Mouse (Mus musculus) heart, postnatal 25 days (tissue): ENCODE data around the gene Glis2. TPM values are rescaled to one million over a fixed set of nuclear protein-coding genes. Genes with fewer than 3 reads are reported as not detected.
"Not testable (repeated sequence)": the region's sequence is repeated elsewhere in the genome, so short reads cannot be mapped to it uniquely, and the experiment has no call there.

Experiments used
- DNase-seq: peaks from one replicate; pipeline ENCODE4 v3.0.0; 2022; ENCODE audit warnings: low spot score
- intact Hi-C: fragments of 180-260 bp; cut with DNase I; formaldehyde crosslinking; loops from one replicate; pipeline ENCODE4 v1.15.1; 2025
- total RNA-seq, 2 experiments: library from RNA; stranded (reverse); gene quantifications; 2 replicates each; pipeline ENCODE4 v1.2.3; 2021

Gene Glis2
- total RNA-seq, 2 experiments from 2014 or later = 16.6 to 20.3 TPM

DNA sequence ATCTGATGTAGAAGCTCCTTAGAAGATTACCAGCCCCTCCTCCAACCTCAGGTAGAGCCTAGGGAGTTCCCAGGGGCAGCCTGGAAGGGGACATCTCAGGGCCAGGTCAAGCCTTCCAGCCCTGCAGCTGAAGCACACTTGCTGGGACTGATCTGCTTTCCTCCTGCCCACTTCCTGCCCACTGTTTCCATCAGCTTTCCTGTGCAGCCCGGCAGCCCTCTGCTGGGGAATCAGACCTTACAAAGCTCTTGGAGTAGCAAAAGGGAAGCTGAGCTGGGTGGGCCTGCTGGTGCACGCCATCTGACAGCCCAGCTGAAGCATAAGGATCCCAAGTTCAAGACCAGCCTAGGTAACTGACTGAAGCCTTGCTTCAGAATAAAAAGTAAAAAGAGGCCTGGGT, 17.6 kb upstream of the Glis2 start:
- intact Hi-C loops = no loop called here
- no peak for DNase-seq

DNA sequence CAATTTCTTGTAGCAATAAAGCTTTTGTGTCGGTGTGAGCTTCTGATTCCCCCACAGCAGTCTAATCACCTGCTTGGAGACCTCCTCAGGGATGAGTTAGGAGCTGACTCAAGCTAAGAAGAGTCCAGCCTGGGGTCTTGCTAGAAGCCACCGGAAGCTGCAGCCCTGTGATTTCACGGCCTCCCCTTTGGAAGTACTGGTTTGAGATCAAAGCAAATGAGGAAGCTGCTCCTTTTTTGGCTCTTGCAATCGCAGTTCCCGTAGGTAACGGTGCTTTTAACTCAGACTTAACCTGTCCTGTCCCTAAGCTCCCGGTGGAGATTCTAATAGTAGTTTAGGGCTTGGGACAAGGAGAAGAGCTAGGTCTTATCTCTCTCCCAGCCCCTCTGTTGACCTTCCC, 15.9 kb upstream of the Glis2 start:
- intact Hi-C loops = no loop called here
- DNase-seq = no peak

DNA sequence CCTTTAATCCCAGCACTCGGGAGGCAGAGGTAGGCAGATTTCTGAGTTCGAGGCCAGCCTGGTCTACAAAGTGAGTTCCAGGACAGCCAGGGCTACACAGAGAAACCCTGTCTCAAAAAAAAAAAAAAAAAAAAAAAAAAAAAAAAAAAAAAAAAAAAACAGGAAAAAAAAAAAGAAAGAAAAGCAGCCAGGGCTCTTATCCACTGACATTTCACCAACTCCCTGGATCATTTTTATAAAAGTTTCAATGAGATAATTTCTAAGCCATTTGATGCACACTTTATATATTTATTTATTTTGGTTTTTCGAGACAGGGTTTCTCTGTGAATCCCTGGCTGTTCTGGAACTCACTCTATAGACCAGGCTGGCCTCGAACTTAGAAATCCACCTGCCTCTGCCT, 13.3 kb upstream of the Glis2 start:
- intact Hi-C loops, DNase-seq: not testable (repeated sequence)

DNA sequence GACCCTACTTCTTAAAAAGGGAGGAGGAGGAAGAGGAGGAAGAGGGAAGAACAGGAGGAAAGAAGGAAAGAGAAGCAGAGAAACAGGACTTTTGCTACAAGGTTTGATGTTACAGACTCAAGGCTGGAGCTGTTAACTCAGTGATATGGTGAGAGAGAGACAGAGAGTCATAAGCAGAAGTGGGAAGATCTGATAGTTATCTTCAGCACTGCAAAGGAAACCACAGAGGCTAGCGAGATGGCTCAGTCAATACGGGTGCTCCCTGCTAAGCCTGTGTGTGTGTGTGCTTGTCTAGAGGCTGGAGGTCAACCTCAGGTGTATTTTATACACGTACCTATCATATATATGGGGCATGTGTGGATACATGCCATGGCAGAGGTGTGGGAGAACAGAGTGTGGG, 10.7 kb upstream of the Glis2 start:
- intact Hi-C loops = no loop called here
- no peak for DNase-seq

DNA sequence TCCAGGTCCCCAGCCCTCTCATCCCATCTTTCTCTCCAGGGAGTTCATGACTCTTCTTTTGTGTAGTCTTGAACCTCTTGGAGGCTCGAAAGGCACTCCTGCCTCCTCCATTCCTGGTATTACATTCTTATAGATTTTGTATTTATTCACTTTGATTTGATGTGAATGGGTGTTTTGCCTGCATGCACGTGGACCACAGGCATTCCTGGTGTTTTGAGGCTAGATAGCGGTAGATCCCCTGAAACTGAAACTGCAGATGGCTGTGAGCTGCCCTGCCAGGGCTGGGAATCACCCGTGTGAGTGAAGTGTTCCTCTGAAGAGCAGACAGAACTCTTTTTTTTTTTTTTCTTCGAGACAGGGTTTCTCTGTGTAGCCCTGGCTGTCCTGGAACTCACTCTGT, 10.1 kb upstream of the Glis2 start:
- DNase-seq = no peak
- intact Hi-C loops = no loop called here

DNA sequence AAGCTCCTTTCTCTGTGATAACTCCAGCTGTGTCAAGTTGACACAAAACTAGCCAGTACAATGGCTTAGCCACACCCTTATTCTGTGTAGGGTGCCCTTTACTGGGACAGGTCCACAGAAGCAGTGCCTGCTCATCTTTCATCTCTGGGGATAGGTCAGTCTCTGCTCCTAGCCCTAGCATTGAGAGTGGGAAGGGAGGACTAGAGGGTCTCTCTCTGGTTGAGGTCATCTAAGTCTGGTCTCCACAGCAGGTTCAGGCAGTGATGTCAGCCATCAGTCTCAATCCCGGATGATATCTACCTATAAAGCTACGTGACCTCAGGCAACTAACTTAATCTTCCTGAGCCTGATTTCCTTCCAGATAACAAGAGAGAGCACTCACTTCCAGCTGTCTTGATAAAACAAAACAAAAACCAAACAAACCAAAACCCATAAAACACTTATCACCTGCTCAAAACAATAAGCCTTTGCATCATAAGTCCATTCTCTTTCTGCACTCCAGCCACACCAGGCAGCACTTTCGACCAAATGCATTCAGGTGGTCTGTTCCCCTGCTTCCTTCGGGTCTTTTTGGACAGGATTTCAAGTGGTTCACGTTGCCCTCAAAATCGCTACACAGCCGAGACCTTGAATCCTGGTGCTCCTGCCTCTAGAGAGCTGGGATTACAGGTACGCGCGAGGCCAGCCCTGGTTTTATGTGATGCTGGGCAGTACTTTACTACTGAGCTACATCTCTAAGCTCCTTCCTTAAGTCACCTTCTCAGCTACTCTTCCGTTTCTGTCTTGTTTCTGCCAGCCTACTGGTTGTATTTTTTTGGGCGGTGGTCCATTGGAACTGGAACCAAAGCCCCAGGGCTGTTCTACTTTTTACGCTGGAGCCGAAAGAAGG, 8.6 kb upstream of the Glis2 start:
- intact Hi-C loops = loop anchor here (2.0 kb wide), 1 partner anchor 25 kb away; no protein-coding TSS in a partner anchor
- no peak for DNase-seq

DNA sequence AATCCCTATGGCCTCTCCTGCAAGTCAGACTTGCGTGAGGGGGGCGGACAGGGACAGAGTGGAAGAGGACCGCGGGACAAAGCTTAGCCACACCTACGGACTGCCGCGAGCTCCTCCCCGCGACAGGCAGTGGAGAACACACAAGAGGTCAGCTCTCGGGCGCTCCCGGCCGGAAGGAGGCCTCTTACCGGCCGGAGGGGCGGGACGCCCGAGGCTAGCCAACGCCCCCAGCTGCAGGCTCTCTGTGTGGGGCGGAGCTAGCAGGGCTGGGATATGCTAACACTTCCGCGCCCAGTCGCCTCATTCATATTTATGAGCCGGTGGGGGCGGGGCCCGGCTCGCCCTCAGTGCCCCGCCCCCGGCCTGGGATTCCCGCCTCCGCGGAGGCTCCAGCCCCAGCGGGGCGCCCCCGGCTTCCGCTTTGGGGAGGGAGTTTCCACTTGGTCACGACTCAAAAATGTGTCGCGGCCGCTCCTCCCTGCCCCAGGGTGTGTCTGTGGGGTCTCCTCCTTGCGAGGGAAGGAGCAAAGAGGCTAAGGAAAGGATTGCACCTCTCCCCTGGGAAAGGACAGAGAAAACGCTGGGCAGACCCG, 7.9 kb upstream of the Glis2 start:
- intact Hi-C loops = loop anchor here (2.0 kb wide), 1 partner anchor 26 kb away; no protein-coding TSS in a partner anchor

DNA sequence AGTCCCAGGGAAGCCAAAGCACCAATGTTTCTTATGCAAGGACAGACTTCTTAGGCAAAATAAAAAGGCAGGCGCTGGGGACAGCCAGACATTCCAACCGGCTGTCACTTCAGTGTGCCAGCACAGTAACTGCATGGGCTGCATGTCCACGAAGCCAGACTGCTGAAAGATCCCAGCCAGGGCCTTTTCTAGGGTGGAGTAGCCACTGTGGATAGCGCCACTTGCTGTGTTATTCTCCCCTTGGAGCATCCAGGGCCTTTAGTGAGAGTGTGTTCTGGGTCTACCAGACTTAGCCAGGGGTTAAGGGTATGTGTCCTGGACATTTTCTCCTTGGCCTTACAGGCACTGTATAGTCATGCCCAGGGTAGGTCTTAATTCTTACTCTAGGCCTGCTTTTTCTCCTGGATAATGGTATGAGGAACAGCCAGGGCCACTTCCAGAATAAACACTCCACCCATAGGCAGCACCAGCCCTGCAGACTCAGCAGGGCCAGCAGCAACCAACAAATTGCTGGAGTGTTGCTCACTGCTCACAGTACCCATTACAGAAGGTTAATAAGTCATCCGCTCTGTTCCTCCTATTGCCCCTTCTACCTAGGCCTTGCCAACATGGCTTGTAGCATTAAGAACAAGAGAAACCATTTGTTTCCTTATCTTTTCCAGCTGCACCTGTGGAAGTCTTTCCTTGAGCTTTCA, 6.8 kb upstream of the Glis2 start:
- intact Hi-C loops = loop anchor here (2.0 kb wide), 1 partner anchor 27 kb away; no protein-coding TSS in a partner anchor
- DNase-seq = no peak

More for the DNA sequence above, 7.9 kb upstream of the Glis2 start:
- peak; percentile 98 for DNase-seq

DNA sequence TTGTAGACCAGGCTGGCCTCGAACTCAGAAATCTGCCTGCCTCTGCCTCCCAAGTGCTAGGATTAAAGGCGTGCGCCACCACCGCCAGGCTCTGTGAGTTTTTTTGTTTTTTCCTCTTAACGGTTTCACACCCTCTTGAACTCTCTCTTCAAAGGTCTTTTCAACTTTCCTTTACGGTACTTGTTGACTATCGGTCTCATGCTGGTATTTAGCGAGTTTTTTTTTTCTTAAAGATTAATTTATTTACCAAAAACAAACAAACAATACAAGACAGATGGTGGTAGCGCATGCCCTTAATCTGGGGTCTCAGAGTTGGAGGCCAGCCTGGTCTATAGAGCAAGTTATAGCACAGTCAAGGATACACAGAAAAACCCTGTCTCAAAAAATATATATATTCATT, 4.3 kb upstream of the Glis2 start:
- DNase-seq = no peak
- intact Hi-C loops = no loop called here

DNA sequence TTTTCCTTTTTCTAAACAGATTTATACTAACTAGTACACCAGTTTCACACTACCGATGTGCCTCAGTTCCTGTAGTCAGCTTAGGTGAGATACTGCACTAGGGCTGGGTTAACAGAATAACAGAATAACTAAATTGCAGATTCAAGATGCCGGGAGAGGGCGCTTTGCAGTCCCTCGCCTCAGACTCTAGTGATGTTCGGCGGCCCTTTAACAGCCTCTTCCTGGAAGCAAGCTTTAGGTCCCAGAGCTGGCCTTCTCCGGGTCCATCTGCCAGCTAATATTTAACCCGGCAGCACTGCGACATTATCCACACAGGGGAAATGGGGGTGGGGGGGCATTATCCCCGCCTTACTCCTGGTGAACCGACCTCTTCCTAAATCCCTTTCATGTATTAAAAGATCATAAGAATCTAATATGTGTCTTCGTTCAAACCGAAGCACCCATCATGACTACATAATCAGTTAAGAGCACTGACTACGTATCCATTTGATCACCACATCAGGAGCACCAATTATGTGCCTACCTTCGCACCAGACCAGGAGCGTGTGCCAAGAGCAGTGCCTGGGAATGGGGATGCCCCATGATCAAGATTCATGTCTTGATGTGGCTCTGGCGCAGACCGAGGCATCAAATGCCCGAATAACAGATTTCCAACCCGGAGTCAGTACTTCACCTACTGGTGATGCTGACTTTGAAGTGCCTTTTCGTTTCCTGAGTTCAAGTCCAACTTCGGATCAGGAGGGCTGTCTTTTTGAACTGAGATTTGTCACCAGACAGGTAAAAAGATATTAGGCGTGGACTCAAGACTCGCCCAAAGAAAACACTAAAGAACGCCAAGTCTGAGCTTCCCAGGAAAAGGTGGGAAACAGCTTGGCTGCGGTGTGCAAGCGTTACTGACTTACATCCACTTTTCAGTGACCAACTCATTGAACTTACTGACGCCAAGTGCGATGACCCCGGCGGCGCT, 1.3 kb upstream of the Glis2 start:
- intact Hi-C loops = loop anchor here (2.0 kb wide), 1 partner anchor 14 kb away; no protein-coding TSS in a partner anchor
- no peak for DNase-seq

DNA sequence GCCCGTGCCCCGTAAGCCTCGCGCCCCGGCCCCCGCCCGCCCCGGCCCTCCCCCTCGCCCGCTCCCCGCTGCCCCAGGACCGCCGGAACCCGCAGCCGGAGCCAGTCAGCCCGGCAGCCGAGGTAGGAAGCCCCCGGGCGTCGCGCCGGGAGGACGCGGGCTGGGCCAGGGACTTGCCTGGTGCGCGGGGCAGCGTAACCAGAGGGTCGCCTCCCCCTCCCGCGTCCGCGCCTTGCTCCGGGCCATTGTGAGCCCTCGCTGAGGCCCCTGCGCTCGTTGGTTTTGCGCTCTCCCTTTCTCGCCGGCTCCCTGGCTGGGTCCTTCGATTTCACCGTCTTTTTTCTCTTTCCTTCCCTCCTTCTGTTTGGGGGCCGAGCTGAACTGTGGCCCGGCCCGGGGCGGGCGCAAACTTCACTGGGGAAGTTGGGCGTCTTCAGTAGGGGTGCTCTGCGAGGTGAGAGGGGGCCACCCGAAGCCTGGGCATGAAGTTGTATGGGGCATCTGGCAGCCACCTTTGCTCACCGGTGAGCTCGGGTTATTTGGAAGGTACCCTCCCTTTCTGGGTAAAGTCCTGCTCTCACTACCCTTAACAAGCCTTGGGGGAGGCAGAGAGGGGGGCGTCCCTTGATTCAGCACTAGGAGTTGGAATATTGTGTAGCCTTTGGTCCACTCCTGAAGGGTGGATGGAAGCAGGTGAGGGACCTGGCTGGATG, 457 bp downstream of the Glis2 start:
- DNase-seq = no peak
- intact Hi-C loops = no loop called here

DNA sequence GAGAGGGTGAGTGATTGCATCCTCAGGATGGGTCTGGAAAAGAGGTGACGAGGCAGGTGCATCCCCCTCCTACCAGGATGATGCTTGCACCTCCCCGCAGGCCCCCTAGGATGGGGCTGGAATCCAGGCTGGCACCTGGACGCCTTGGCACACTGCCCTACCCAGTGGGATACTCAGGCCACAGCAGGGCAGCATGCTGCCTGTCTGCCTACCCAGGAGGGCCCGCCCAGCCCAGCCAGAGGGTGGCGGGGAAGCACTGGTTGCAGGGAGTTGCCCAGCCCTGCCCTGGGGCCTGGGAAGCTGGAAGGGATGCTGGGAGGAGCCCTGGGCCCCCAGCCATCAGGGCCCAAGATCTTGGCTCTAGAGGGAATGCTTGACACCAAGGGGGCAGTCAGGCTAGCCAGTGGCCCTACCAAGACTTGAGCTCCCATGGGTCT, 1.0 kb downstream of the Glis2 start:
- intact Hi-C loops = no loop called here
- peak; percentile 58 for DNase-seq

DNA sequence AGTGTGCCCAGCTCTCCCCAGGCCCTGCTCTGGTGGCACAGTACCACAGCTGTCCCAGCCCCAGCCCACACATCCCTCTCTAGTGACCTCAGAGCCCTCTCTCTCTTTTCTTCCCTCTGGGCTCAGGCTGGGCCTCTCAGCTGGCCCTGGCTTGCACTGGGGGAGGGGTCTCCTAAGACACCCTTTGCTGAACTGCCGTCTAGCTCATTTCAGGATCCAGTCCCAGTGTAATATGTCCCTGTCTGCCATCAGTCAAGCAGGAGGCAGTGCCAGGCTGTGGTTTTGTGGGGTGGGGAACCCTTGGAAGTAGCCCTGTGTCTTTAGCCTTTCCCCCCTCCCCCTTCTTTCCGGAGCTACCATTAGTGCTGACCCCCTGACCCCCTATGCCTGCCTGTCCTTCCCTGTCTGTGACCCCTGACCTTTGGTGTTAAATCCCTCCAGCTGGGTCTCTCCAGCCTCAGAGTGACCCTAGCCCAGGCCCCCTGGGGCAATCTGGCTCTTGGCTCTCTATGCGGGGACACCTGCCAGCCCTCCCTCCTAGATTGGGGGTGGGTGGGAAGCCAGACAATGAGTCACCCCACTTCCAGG, 1.7 kb downstream of the Glis2 start:
- DNase-seq = no peak

DNA sequence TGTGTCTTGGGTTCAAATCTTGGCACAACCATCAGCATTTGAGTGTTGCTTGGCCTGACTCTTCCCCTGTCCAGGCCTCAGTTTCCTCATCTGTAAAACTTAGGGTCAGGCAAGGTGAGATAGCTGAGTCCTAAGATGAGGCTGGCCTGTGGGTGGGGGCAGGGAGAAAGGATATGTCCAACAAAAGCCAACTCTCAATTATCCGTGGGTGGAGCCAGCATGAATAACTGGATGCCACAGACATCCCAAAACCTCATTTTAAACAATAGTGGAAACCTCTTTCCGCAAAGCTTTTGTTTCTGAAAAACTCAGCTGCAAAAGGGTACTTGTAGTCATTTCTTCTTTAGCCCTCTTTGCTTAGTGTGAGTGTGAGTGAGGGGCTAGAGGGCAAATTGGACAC, 2.3 kb downstream of the Glis2 start:
- intact Hi-C loops = no loop called here
- DNase-seq = no peak

More for the DNA sequence above, 1.7 kb downstream of the Glis2 start:
- intact Hi-C loops = no loop called here

DNA sequence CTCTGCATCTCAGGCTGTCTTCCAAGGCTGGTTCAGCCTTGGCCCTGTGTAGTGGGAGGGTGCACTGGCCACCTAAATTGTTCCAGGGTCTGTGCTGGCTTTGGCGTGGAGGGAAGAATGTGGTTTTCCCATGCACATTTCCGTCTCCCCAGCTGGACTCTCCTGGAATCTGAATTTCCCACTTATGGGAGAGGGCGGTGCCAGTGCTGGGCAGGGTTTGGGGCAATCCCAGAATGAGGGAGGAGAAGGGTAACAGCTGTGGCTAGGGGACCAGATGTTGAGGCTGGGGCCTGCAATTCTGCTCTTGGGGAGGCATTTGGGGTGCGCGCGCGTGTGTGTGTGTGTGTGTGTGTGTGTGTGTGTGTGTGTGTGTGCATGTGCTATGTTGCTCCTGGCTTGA, 2.8 kb downstream of the Glis2 start:
- intact Hi-C loops = no loop called here
- no peak for DNase-seq

DNA sequence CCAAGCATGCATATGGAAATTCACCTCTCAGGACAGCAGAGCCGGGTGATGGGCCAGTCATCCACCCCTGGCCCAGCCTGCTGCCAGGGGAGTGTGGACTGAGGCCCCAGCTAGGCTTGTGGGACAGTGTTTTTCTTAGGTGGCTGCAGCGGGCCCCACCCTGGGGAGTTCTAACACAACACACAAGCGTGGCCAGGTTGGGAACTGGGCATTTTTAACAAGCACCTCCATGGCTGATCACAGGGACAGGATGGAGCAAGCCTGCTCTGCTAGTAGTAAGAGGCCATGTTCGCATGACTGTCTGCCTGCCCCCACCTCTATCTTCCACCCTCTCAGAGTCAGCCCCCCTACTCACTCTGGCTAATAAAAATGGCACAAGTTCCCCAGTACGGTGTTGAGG, 3.5 kb downstream of the Glis2 start:
- intact Hi-C loops = no loop called here
- DNase-seq = no peak

DNA sequence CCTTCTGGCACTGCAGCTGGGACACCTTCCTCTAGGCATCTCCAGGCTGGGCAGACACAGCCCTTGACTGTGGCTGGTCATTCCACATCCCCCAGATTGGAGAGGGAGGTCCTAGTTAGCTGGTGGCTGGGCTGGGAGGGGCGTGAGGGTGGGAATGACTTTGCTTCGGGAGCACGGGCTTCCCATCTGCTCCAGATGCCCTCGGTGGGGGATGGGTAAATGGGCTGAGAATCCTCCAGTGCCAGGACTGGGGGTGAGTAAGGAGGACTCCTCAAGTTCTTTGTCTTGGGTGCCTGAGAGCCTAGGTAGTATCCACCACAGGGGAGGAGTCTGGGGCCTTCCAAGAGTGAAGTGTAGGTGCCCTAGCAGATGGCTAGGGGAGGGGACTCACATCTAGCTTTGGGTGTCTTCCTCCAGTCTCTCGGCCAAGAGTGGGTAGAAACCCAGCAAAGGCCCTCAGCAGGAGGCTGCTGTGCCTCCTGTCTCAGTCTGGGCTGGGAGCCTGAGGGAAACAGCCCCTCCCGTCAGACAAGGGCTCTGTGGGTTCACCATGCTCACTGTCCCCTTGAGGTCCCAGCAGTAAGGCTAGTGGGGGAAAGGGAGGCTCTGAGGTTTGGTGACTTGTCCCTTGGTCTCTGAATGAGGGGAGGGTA, 4.5 kb downstream of the Glis2 start:
- intact Hi-C loops = no loop called here
- no peak for DNase-seq

DNA sequence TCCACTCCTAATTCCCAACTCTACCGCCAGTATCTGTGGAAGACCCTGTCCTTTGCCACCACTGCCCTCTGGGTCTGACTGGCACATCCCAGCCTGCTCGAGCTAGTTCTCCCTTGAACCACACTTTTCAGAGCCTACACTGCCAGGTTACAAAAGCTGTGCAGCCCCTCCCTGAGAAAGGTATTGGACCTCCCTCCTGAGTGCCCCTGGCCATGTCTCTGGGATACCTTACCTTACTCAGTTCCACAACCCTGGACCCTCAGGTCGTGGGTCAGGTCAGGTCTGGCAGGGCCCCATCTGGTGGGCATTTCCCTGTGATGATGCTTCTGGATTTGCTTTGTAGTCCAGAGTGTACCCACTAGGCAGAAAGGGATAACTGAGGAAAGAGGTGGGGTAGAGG, 5.1 kb downstream of the Glis2 start:
- intact Hi-C loops = no loop called here
- DNase-seq = no peak
